Mouse (Mus musculus): ENCODE results near the gene Ppat. TPM values are rescaled to one million over a fixed set of nuclear protein-coding genes. Genes with fewer than 3 reads are reported as not detected.
A peak's percentile ranks its signal among the peaks of the same experiment; 100 is the strongest.
"Not testable (repeated sequence)": the region's sequence is repeated elsewhere in the genome, so short reads cannot be mapped to it uniquely, and the experiment has no call there.

The Ppat gene
- total RNA-seq, 2 experiments from 2014 or later, result 35.0 to 35.3 TPM

DNA sequence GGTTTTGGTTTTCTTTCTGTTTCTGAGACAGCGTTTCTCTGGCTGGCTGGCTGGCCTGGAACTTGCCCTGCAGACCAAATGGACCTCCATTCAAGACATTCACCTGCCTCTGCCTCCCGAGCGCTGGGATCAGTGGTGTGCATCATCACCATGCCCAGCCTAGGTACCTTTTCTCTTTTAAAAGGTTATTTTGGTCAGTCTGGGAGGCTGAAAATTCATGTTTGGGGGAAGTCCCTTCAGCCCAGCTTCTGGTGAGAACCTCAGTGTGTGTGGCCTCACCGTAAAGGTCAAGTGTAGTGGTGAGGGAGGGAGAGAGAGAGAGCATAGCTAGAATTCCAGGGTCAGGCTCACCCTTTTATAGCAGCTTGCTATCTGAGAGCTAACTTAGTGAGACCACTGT is 3.6 kb downstream of the Ppat start:
- no peak for DNase-seq

DNA sequence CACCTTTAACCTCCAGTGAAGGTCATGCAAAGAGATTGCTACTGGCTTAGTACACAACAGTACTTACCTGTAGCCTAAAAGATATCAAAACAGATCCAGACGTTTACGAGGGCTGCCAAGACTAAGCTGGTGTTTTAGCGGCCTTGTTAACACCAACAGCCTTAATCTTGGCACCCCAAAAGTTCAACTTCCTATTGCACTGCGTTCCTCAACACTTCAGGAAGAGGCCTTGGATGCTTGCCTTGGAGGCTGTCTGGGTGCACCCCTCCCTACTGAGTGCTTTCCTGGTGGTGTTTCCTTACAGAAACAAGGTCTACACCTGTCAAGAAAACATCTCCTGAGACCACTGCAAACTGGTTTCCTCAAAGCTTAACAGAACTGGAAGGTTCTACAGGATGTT is 4.2 kb downstream of the Ppat start:
- no peak for DNase-seq

DNA sequence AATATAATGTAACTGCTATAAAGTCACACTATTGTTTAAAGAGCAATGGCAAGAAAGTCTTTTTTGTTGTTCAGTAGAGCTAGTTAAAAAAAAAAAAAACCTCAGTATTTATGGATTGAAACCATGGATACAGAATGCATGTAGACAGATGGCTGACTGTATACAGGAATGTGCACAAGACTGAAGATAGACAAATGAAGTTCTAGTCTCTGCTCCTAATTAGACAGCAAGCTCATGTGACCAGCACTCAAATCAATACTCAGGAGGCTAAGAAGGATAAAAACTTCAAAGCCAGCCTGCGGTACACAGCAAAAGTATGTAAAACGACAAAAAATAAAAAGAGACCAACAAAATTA is 5.7 kb downstream of the Ppat start:
- DNase-seq, result no peak

DNA sequence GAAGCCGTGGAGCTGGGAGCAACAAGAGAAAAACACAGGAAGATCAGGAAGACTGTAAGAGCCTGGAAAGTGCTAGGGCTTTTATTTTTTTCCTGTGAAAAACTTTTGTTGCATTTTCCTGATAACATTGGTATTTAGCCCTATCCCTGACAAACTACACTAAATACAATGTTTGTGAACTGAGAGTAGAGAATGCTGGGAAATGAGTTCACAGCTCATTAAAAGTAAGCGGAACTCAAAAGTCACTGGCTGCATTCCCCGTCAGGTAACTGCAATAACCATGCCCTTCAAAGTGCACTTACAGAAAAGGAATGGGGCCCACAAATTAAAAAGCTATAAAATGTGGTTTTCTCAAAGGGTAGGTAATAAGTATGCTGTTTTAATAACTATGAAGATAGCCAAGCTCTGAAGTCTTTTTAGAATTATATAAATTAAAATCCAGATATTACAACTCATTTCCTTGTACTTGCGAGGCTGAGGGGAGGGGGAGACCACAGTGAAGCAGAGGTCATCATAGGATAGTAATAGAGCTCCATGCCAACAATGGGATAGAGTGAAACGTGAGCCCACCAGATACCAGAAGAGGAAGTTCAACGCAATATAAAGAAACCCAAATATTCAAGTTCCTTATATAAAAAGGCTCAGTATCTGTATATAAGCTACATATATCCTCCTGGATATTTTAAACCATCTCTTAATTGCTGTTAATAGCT is 6.3 kb downstream of the Ppat start:
- no peak for DNase-seq

DNA sequence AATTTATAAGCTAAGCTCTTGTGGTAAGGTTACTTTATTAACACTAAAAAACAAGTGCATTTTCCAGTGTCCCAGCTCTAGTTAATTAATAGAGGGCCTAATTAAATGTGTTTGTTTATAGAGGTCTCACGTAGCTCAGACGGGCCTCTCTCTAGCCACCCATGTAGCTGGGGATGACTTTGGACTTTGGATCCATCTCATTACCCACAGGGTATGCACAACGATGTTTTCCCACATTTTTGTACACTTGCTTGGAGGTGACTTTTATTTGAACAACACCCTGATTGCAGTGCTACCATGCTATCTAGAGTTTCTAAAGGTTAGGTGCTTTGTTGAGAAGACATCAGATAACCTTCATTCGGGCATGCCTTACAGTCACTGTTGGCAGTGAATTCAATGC is 8.9 kb downstream of the Ppat start:
- no peak for DNase-seq

DNA sequence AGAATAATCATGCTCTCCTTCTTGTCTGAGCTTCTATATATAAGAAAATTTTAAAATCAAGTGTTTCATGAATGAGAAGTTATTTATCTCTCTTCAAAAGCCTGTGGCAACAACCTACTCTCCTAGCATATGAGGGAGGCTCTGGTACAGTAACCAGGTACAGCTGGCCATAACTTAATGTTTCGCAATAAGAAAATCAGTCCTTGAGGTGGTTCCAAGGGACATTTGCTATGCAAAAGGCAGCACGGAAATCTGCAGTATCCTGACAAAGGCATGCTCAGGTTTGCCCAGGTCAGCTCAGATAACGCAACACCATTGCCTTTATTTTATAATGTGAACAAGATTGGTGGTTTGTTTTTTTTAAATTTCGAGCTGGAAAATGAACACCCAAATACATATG is 9.4 kb downstream of the Ppat start:
- no peak for DNase-seq

DNA sequence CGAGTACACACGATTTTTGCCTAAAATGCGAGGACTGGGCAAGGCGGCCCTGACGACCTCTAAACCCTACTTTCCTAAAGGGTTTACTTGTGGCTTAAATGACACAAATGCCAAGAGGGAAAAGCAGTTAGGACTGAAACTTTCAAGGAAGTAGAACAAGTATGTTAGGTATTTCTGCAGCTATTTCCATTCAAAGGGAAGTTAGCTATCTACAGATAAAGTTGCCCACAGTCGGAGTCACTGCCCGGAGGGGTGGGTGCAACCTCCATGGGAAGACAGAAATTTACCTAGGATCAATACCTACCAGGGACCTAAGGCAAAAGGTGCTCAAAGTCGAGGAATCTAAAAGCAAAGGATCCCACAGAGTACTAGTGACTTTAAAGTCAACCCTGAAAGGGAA is 11.7 kb downstream of the Ppat start:
- no peak for DNase-seq

DNA sequence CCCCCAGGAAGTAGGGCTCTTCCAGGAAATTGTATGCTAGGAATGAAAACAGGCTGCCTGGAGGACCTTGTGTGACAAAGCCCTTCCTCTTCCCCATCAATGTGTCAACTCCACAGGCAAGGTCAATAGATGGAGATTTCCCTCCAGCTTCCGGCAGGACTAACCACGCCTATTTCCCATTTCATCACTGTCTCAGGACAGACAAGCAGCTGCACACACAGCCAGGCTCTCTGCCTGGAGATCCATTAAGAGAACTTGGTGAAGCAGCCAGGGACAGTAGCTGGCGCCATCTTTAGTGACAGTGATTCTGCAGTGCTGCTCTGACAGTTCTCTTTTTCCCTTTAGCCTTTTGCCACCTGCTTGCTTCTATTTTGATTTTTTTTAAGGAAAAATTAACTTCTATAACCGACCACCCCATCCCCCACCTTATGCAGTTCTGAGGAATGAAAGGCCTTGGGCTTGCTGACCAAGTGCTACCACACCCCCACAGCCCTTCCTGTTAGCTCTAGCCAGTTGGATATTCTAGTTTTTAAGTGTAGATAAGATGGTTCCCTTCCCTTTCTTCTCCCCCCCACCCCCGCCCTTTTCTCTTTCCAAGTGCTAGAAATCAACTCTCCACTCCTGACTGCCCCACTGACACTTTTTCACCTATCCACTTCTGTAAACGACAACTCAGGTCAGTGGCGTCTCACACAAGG is 22.0 kb downstream of the Ppat start:
- DNase-seq, result no peak

DNA sequence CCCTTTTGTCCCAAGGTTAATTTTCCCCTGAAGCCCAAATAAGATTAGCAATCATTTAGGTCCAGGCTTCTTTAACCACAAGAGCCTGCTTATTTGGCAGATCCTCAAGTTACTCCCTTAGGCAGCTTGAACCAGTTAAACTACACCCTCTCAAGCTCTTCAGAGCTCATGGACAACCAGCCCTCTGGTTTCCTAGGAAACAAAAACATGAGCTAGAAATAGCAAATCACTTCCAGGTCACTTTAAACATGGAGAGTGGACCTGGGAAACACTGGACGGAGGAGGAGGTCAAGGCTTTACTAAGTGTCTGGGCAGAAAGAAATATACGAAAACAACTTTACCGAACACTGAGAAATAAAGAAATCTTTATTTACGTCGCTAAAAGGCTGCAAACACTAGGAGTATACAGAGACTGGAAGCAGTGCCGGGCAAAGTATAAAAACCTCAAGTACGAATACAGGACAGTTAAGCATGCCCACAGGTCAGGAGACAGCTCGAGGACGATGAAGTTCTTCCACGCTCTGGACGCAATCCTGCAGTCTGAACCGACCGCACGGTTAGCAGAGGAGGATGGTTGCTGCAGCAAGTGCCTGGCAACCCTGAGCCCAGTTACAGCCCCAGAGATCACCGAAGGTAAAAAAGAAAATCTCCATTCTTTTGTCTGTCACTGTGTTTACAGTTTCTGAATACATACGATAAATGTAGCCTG is 23.1 kb downstream of the Ppat start:
- DNase-seq, result no peak

DNA sequence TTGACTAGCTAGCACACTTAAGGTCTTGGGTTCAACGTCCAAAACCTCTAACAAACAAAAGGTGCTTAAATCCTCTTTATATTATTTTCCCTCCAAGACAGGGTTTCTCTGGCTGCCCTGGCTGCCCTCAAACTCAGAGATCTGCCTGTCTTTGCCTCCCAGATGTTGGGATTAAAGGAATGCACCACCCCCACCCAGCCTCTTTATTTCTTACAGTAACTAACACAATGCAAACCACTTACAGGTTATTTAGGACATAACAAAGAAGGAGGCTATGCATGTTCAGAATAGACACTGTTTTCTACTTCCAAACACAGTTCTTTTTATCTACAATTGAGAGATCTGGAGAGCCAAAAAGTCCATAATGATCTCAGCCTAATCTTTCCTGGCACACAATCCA is 27.1 kb downstream of the Ppat start:
- no peak for DNase-seq

DNA sequence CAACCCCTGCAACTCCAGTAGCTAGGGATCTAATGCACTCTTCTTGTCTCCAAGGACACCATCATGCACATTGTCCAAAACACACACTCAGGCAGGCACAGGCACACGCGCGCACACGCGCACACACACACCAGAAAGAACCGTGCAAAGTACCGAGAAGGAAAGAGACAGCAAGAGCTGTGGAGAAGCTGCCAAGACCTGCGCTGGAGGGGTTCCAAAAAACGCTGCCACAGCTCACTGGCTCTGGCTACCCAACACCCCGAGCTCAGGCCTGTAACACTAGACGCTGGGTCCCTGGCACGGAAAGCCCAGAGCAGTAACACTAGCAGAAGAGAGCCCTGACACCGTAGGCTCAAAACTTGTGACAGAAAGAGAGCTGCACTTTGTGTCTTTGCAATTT is 27.9 kb downstream of the Ppat start:
- DNase-seq, result peak; percentile 87

DNA sequence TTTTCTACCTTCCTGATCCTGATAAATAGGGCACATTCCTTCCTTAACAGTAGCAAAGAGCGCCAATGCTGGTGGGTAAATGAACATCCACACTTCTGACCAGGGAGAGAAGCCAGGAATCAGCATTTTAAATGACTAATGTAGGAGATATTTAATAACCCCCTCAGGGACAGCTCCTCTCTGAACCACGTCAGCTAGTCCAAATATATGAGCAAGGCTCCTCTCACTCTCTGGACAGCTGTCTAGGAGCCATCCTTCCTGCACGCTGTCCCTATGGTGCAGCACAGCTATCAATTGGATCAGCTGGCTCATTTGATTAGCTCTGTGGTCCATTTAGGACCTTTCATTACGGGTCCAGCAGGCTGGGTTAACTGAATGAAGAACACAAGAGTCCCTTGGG is 28.5 kb downstream of the Ppat start:
- DNase-seq, result no peak

DNA sequence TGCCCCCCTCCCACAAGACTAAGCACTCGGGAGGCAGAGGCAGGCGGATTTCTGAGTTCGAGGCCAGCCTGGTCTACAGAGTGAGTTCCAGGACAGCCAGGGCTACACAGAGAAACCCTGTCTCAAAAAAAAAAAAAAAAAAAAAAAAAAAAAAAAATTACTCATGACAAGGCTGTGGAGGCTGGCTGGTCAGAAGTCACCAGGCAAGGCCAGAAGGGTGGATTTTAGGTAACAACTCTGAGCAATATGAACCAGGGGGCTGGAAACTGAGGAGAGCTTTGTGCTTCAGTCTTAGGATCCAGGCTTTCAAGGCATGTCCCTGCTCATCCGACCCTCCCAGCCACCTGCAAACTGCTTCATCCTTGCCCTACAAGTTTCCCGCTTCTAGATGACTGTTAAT is 38.9 kb downstream of the Ppat start:
- not testable (repeated sequence) for DNase-seq

DNA sequence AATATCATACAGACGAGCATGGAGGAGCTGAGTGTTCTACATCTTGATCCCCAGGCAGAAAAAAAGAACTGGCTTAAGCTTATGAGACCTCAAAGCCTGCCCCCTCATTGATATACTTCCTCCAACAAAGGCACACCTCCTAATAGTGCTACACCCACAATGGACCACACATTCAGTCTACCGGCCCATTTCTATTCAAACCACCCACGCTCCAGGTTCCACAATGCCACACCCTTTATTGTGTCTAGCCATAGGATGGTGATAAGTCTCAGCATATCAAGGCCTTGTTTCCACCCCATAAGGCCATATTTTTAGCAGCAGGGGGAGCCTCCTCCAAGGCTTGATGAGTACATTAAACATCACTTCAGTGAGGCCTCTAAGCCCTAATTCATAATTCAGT is 40.6 kb downstream of the Ppat start:
- no peak for DNase-seq

DNA sequence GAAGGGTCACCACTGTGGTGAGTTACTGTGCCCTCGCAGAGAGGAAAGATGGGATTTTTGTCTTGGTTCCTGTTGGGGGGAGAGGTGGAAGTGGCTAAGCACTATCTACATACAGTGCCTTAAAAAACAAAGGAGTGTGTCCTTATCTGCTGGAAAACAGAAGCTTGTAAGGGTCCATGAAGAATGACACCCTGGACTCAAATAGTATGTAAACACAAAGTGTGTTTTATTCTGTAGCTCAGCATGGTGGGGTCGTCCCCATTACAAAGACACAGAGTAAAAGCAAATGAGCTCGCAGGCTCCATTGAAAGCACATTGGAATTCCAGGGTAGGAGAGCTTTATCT is 45.3 kb downstream of the Ppat start:
- no peak for DNase-seq

DNA sequence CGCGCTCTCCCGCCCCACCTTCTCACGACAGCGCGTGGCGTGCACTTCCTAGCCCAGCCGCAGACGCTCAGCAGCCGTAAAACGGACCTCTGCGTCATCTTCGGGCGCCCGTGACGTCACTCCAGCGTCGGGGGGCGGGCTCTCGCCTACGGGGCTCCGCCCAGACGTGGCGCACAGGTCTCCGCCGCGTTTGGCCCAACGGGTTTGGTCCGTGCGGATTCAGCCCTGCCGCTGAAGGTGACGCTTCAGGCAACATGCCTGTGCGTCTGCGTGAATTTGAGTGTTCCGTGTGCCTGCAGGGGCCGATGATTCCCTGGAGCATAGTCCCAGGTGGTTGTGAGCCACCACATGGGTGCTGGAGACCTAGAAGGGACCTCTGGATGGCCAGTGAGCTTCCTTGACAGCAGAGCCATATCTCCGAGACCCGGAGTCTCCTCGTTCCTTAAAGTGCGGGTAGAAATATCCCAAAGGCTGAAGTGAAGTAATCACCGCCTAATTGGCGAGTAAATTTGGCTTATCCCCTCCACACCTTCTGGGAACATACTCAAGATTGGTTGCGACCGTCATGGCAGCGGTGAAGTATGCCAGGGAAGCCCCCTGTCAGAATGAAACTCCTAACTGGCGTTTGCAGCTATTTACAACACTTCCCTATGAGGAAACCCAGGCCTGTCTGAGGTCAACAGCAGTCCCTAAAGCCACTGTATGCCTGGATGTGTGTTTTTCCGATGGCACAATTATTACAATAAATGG is 45.8 kb downstream of the Ppat start, which contains the start of gene Aasdh:
Gene Aasdh, minus strand, starts transcription at position 110 of the 750 bp plus-strand sequence.
- peak; percentile 99 for DNase-seq

DNA sequence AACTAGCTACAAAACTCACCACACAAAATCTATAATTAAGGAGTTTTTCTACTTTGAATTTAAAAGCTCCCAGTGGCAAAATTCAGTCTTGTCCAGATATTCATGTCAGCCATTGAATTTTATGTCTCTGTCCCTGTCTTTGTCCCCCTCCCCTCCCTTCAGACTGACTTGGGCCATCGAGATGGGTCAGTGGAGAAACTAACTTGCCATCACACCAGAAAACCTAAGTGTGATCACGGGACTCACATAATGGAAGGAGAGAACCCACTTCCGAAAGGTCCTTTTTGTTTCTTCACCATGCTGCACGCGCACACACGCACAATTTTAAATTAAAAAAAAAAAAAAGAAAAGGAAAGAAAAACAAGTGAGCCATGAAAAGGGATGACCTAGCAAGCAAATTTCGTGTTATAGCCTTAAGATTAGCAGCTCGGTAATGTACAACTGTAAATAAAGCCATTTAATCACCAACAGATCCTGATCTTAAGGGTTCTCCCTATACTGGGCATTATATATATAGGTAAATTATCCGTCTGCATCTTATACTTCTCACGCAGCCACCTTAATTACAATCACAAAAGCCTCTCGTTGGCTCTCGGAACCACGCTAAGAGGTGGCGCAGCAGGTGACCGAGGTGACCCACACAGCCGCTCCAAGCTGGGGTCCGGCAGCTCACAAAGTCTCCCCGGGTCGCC is 46.5 kb downstream of the Ppat start:
- no peak for DNase-seq

DNA sequence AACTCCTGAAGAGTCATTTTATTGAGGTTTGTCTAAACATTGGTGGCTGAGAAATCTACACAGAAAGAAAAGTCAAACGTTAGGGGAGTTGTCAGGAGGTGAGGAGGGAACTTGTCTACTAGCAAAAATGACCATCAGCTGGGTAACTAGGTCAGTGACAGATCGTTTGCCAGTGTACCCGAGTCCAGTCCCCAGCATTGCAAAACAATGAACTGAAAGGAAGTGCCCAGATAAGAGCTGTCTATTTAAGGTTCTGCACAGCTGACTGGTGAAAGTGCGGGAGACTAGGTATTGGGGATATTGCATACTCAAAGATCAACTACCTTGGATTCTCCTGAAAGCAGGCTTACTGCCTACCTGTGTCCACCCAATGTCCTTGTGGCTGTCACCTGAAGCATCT is 49.2 kb downstream of the Ppat start:
- no peak for DNase-seq

DNA sequence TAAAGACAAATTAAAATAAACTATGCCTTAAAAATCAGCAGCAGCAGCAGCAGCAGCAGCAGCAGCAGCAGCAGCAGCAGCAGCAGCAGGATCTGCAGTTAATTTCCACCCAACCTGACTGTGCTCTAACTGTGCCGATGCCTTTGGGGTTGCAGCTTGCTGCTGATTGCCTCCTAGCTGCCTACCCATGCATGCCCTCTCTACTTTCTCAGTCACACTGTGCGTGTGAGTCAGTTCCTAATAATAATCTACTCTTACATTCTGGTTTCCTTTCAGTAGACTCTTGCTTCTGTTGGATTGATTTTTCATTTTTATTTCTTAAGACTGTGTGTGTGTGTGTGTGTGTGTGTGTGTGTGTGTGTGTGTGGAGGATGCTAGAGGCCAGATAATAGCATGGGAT is 58.3 kb downstream of the Ppat start:
- no peak for DNase-seq

DNA sequence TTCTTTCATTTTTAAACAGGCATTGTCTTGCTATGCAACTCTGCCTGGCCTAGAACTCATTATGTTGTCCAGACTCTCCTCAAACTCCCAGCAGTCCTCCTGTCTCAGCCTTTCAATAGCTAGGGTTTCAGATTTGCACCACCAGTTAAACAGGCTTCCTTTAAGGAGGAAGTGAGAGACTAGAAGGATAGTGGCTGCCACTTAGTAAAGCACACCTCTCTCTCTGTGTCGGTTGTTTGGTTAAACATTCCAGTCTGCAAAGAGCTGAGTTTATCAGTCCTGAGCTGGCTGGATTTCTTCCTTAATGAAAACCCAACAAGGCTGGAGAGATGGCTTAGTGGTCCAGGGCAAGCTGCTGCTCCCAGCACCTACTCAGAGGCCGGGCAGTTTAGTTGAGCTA is 58.8 kb downstream of the Ppat start:
- no peak for DNase-seq

DNA sequence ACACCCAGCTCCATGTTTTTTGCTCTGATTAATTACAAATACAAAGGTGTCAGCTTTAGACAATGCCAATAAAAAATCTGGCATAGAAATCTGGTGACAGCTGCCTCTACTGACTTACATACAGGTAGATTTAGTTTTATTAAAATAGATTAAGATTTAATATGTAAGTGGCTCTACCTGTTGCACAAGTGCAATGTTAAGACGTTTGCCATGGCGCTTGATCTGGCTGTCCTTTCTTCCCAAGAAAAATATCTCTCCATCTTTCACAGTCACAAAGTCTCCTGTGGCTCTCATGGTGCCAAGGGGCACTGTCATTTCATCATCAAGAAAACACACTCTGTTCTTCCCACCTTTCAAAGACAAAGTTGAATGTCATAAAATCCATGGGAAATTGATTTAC is 64.4 kb downstream of the Ppat start:
- DNase-seq, result no peak

DNA sequence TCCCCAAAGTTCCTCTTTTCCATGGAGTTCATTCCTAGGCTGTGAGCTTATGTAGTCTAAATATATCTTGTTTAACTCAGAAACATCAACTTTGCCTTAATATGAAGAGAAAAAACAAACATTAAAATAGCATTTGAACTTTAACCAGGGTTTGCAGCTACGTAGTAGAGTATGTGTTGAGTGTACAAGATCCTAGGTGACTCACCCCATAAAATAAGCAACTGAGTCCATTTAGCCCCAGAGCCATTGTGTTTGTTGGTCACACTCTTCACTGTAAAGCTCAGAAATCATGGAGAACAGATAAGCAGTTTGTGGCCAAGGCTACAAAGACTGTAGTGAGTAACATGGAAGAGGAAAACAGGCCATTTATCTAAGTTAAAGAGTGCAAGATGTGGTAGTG is 67.3 kb downstream of the Ppat start:
- DNase-seq, result no peak

Data from gastrocnemius, postnatal 10 days (tissue).